Mouse (Mus musculus): ENCODE results near the gene Mef2d. TPM values are rescaled to one million over a fixed set of nuclear protein-coding genes. Genes with fewer than 3 reads are reported as not detected.

The Mef2d gene
- polyA plus RNA-seq, 1 experiment from 2014 or later, result 16.4 TPM

- no peaks in the 10 kb centered on the region for H3K9me3 ChIP-seq (ENCODE audit: control insufficient read depth, low read length)
- ATAC-seq, result no peak
- H3K27me3 ChIP-seq (replicated peaks; ENCODE audit: control insufficient read depth, insufficient read depth, low read length), result no peaks in the 10 kb centered on the region
- WGBS, result 73% methylated on average over 3 of the region's 3 CpGs
- no peak overlapping the region for H3K27ac ChIP-seq (ENCODE audit: low read depth, low read length)
- H3K9ac ChIP-seq (ENCODE audit: low read depth, low read length), result no peak overlapping the region
- no peak overlapping the region for H3K4me2 ChIP-seq (ENCODE audit: low read length)
- no peak overlapping the region for H3K4me3 ChIP-seq (ENCODE audit: low read length)
- H3K36me3 ChIP-seq (ENCODE audit: control insufficient read depth, insufficient read depth, low read length), result peaks cover 43% of the 10 kb centered on the region
- H3K4me1 ChIP-seq (ENCODE audit: control insufficient read depth, insufficient read depth, low read depth, low read length), result no peaks in the 10 kb centered on the region
Observed at GRCm38 (mm10) chr3:88163847-88164246, 21.7 kb downstream of the Mef2d start.

GRCm38 (mm10) chr3:88164263-88164662, 22.1 kb downstream of the Mef2d start:
- no peaks in the 10 kb centered on the region for H3K4me1 ChIP-seq (ENCODE audit: control insufficient read depth, insufficient read depth, low read depth, low read length)
- no peak overlapping the region for H3K4me3 ChIP-seq (ENCODE audit: low read length)
- no peak for ATAC-seq
- H3K4me2 ChIP-seq (ENCODE audit: low read length), result no peak overlapping the region
- H3K27me3 ChIP-seq (replicated peaks; ENCODE audit: control insufficient read depth, insufficient read depth, low read length), result no peaks in the 10 kb centered on the region
- H3K27ac ChIP-seq (ENCODE audit: low read depth, low read length), result no peak overlapping the region
- no peak overlapping the region for H3K9ac ChIP-seq (ENCODE audit: low read depth, low read length)
- 59% methylated on average over 3 of the region's 3 CpGs for WGBS
- H3K9me3 ChIP-seq (ENCODE audit: control insufficient read depth, low read length), result no peaks in the 10 kb centered on the region
- H3K36me3 ChIP-seq (ENCODE audit: control insufficient read depth, insufficient read depth, low read length), result peaks cover 46% of the 10 kb centered on the region

- 92% methylated on average over 5 of the region's 5 CpGs for WGBS
- no peaks in the 10 kb centered on the region for H3K27me3 ChIP-seq (replicated peaks; ENCODE audit: control insufficient read depth, insufficient read depth, low read length)
- no peak overlapping the region for H3K9ac ChIP-seq (ENCODE audit: low read depth, low read length)
- ATAC-seq, result no peak
- no peak overlapping the region for H3K27ac ChIP-seq (ENCODE audit: low read depth, low read length)
- no peak overlapping the region for H3K4me2 ChIP-seq (ENCODE audit: low read length)
- peaks cover 55% of the 10 kb centered on the region for H3K36me3 ChIP-seq (ENCODE audit: control insufficient read depth, insufficient read depth, low read length)
- no peaks in the 10 kb centered on the region for H3K9me3 ChIP-seq (ENCODE audit: control insufficient read depth, low read length)
- no peak overlapping the region for H3K4me3 ChIP-seq (ENCODE audit: low read length)
- no peaks in the 10 kb centered on the region for H3K4me1 ChIP-seq (ENCODE audit: control insufficient read depth, insufficient read depth, low read depth, low read length)
Observed at GRCm38 (mm10) chr3:88166056-88166455, 23.9 kb downstream of the Mef2d start.

DNA sequence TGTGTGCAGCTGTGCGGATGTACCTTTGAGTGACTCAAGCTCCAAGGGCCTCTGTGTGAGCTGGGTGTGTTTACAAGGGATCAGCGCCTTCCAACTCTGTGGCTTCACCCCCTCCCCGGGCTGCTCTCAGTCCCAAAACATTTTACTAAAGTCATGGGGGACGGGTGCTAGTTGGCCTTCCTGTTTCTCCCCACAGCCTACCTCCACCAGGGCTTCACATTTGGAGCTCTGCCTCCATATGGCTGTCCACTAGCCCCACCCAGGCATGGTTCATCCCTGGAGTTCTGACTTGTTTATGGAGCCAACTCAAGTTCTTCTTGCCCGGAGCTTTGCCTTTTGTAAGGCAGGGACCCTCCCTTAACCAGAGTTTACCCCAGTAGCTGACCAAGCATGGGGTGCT, 28.2 kb downstream of the Mef2d start:
- Histone ChIP-seq H3K4me2 (ENCODE audit: low read length) (no peak overlapping the region), H3K4me1 (ENCODE audit: control insufficient read depth, insufficient read depth, low read depth, low read length) (no peaks in the 10 kb centered on the region), H3K27me3 (replicated peaks; ENCODE audit: control insufficient read depth, insufficient read depth, low read length) (no peaks in the 10 kb centered on the region), H3K27ac (ENCODE audit: low read depth, low read length) (no peak overlapping the region), H3K9me3 (ENCODE audit: control insufficient read depth, low read length) (no peaks in the 10 kb centered on the region), H3K36me3 (ENCODE audit: control insufficient read depth, insufficient read depth, low read length) (peaks cover 31% of the 10 kb centered on the region), H3K4me3 (ENCODE audit: low read length) (no peak overlapping the region), H3K9ac (ENCODE audit: low read depth, low read length) (no peak overlapping the region)
- ATAC-seq, result no peak
- 88% methylated on average over 5 of the region's 5 CpGs for WGBS

GRCm38 (mm10) chr3:88172440-88172839, 30.3 kb downstream of the Mef2d start:
- Histone ChIP-seq H3K9me3 (ENCODE audit: control insufficient read depth, low read length) (no peaks in the 10 kb centered on the region), H3K27ac (ENCODE audit: low read depth, low read length) (no peak overlapping the region), H3K4me2 (ENCODE audit: low read length) (no peak overlapping the region), H3K4me3 (ENCODE audit: low read length) (no peak overlapping the region), H3K4me1 (ENCODE audit: control insufficient read depth, insufficient read depth, low read depth, low read length) (peaks cover 6% of the 10 kb centered on the region), H3K27me3 (replicated peaks; ENCODE audit: control insufficient read depth, insufficient read depth, low read length) (no peaks in the 10 kb centered on the region), H3K36me3 (ENCODE audit: control insufficient read depth, insufficient read depth, low read length) (peaks cover 26% of the 10 kb centered on the region), H3K9ac (ENCODE audit: low read depth, low read length) (no peak overlapping the region)
- no peak for ATAC-seq
- 85% methylated on average over 3 of the region's 3 CpGs for WGBS

DNA sequence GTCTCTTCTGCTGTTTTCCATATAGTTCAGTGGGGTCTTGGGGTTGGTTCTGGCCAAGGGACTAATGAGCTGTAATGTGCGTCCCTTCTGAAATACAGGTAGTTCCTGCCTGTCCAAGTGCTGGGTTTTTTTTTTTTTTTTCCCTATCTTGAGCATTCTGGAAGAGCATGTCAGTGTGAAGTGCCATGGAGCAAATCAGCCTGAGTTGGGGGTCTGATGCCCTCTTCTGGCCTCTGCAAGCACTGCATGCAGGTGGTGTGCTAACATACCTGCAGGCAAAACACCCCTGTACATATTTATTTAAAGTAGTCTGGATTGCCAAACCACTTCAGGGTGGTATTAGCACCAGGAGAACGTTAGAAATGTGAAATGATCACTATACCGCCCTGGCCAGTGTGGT, 31.2 kb downstream of the Mef2d start:
- H3K4me3 ChIP-seq (ENCODE audit: low read length), result no peak overlapping the region
- no peaks in the 10 kb centered on the region for H3K27me3 ChIP-seq (replicated peaks; ENCODE audit: control insufficient read depth, insufficient read depth, low read length)
- H3K27ac ChIP-seq (ENCODE audit: low read depth, low read length), result no peak overlapping the region
- WGBS, result 59% methylated on average over 3 of the region's 3 CpGs
- no peak overlapping the region for H3K9ac ChIP-seq (ENCODE audit: low read depth, low read length)
- no peak for ATAC-seq
- peaks cover 6% of the 10 kb centered on the region for H3K4me1 ChIP-seq (ENCODE audit: control insufficient read depth, insufficient read depth, low read depth, low read length)
- peaks cover 18% of the 10 kb centered on the region for H3K36me3 ChIP-seq (ENCODE audit: control insufficient read depth, insufficient read depth, low read length)
- H3K9me3 ChIP-seq (ENCODE audit: control insufficient read depth, low read length), result no peaks in the 10 kb centered on the region
- no peak overlapping the region for H3K4me2 ChIP-seq (ENCODE audit: low read length)

GRCm38 (mm10) chr3:88174894-88175293, 32.7 kb downstream of the Mef2d start:
- H3K4me1 ChIP-seq (ENCODE audit: control insufficient read depth, insufficient read depth, low read depth, low read length), result peaks cover 6% of the 10 kb centered on the region
- H3K36me3 ChIP-seq (ENCODE audit: control insufficient read depth, insufficient read depth, low read length), result peaks cover 9% of the 10 kb centered on the region
- no peak overlapping the region for H3K27ac ChIP-seq (ENCODE audit: low read depth, low read length)
- no peak overlapping the region for H3K4me3 ChIP-seq (ENCODE audit: low read length)
- no peak overlapping the region for H3K9ac ChIP-seq (ENCODE audit: low read depth, low read length)
- no peaks in the 10 kb centered on the region for H3K9me3 ChIP-seq (ENCODE audit: control insufficient read depth, low read length)
- ATAC-seq, result no peak
- H3K27me3 ChIP-seq (replicated peaks; ENCODE audit: control insufficient read depth, insufficient read depth, low read length), result no peaks in the 10 kb centered on the region
- H3K4me2 ChIP-seq (ENCODE audit: low read length), result no peak overlapping the region
- 87% methylated on average over 2 of the region's 2 CpGs for WGBS

DNA sequence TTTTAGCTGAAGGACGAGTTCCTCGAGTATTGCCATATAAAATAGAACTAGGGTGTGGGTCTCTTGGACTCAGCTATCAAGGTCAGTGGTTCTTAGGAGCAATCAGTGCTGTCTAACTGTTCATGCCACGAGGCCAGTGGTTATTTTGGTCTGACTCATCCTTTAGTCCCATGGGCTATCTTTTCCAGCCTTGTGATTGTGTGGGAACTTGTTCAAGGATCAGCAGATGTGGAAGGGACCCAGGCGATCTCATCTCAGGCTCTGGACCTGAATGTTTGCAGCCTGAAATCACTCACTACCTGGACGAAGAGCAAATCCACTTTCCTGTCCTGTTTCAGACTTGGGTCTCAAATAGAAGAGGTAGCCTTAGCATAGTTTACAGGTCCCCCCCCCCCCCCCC, 34.9 kb downstream of the Mef2d start:
- Histone ChIP-seq H3K9me3 (ENCODE audit: control insufficient read depth, low read length) (no peaks in the 10 kb centered on the region), H3K27ac (ENCODE audit: low read depth, low read length) (peak overlapping the region; percentile 98), H3K4me3 (ENCODE audit: low read length) (peak overlapping the region; percentile 57), H3K4me1 (ENCODE audit: control insufficient read depth, insufficient read depth, low read depth, low read length) (peaks cover 6% of the 10 kb centered on the region), H3K36me3 (ENCODE audit: control insufficient read depth, insufficient read depth, low read length) (no peaks in the 10 kb centered on the region), H3K27me3 (replicated peaks; ENCODE audit: control insufficient read depth, insufficient read depth, low read length) (no peaks in the 10 kb centered on the region), H3K9ac (ENCODE audit: low read depth, low read length) (peak overlapping the region; percentile 83), H3K4me2 (ENCODE audit: low read length) (peak overlapping the region; percentile 77)
- WGBS, result 70% methylated on average over 5 of the region's 5 CpGs
- no peak for ATAC-seq

- Histone ChIP-seq H3K9ac (ENCODE audit: low read depth, low read length) (peak overlapping the region; percentile 83), H3K4me1 (ENCODE audit: control insufficient read depth, insufficient read depth, low read depth, low read length) (peaks cover 6% of the 10 kb centered on the region), H3K36me3 (ENCODE audit: control insufficient read depth, insufficient read depth, low read length) (no peaks in the 10 kb centered on the region), H3K27me3 (replicated peaks; ENCODE audit: control insufficient read depth, insufficient read depth, low read length) (no peaks in the 10 kb centered on the region), H3K4me3 (ENCODE audit: low read length) (peak overlapping the region; percentile 57), H3K9me3 (ENCODE audit: control insufficient read depth, low read length) (no peaks in the 10 kb centered on the region), H3K4me2 (ENCODE audit: low read length) (peak overlapping the region; percentile 77), H3K27ac (ENCODE audit: low read depth, low read length) (peak overlapping the region; percentile 98)
- under 1% methylated on average over 48 of the region's 49 CpGs for WGBS
- ATAC-seq, result peak; percentile 99
Observed at GRCm38 (mm10) chr3:88177562-88178345, 35.6 kb downstream of the Mef2d start.

Data from hindbrain, embryonic 16.5 days (tissue).